Mouse (Mus musculus): ENCODE results near the gene 4921536K21Rik.

DNA sequence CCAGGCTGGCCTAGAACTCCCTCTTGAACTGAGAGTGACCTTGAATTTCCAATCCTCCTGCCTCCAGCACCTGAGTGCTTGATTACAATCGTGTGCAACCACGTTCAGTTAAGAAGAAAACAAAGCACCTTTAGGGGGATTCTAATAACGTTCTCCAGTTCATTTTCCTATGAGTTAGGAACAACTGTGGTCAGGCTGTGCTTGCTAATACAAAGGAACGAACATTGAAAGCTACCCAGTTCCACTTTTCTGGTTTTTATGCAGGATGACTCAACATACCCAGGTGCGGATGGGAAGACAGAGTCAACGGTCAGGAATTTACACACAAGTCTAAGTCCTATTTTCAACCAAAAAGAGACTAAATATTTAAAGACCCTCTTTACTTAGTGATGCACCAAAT lies 928 bp downstream of the 4921536K21Rik start:
- TF ChIP-seq CTCF (conservative IDR thresholded peaks at IDR 0.05; ENCODE audit: low read length) (no peak), POU5F1 (IDR thresholded peaks at IDR 0.05; ENCODE audit: borderline replicate concordance, low read length) (no peak)

Measured in E14TG2a.4 (cell line).